Mouse (Mus musculus) brain, adult 2 months (tissue): ENCODE data around the gene Msi2.

ENCODE experiments used
- DNase-seq: peaks from one replicate; pipeline ENCODE4 v3.0.0; 2011; ENCODE audit warnings: low read depth, low spot score

Msi2 gene

GRCm38 (mm10) chr11:88369898-88370297 lies 348.4 kb downstream of the Msi2 start:
- DNase-seq = no peak

- no peak for DNase-seq
Measured at GRCm38 (mm10) chr11:88367501-88367900, 350.8 kb downstream of the Msi2 start.

GRCm38 (mm10) chr11:88365914-88366540 lies 352.3 kb downstream of the Msi2 start:
- DNase-seq = no peak

- no peak for DNase-seq
Measured at GRCm38 (mm10) chr11:88364231-88364630, 354.1 kb downstream of the Msi2 start.

GRCm38 (mm10) chr11:88363481-88363880 lies 354.8 kb downstream of the Msi2 start:
- no peak for DNase-seq

GRCm38 (mm10) chr11:88359736-88360135 lies 358.6 kb downstream of the Msi2 start:
- no peak for DNase-seq

- DNase-seq = no peak
Measured at GRCm38 (mm10) chr11:88357325-88357724, 361.0 kb downstream of the Msi2 start.

GRCm38 (mm10) chr11:88356598-88357290 lies 361.6 kb downstream of the Msi2 start:
- peak; percentile 89 for DNase-seq

- no peak for DNase-seq
Measured at GRCm38 (mm10) chr11:88356016-88356415, 362.3 kb downstream of the Msi2 start.

- DNase-seq = no peak
Measured at GRCm38 (mm10) chr11:88354771-88355170, 363.5 kb downstream of the Msi2 start.

GRCm38 (mm10) chr11:88351722-88352473 lies 366.4 kb downstream of the Msi2 start:
- peak; percentile 94 for DNase-seq

GRCm38 (mm10) chr11:88348690-88349089 lies 369.6 kb downstream of the Msi2 start:
- peak; percentile 62 for DNase-seq

GRCm38 (mm10) chr11:88348056-88348455 lies 370.3 kb downstream of the Msi2 start:
- no peak for DNase-seq

- DNase-seq = no peak
Measured at GRCm38 (mm10) chr11:88346066-88346465, 372.2 kb downstream of the Msi2 start.

GRCm38 (mm10) chr11:88337926-88338325 lies 380.4 kb downstream of the Msi2 start:
- no peak for DNase-seq

- no peak for DNase-seq
Measured at GRCm38 (mm10) chr11:88334893-88335292, 383.4 kb downstream of the Msi2 start.

- no peak for DNase-seq
Measured at GRCm38 (mm10) chr11:88332309-88332934, 385.9 kb downstream of the Msi2 start.

- no peak for DNase-seq
Measured at GRCm38 (mm10) chr11:88331722-88332121, 386.6 kb downstream of the Msi2 start.

GRCm38 (mm10) chr11:88330799-88331198 lies 387.5 kb downstream of the Msi2 start:
- DNase-seq = peak; percentile 54

- peak; percentile 31 for DNase-seq
Measured at GRCm38 (mm10) chr11:88328813-88329595, 389.3 kb downstream of the Msi2 start.

GRCm38 (mm10) chr11:88327016-88327415 lies 391.3 kb downstream of the Msi2 start:
- peak; percentile 10 for DNase-seq
